Mouse (Mus musculus) embryo, embryonic 11 days (tissue): ENCODE data around the gene Rhof.
A peak's percentile ranks its signal among the peaks of the same experiment; 100 is the strongest.

ENCODE experiments used
- DNase-seq: peaks from one replicate; pipeline ENCODE4 v3.0.0-alpha.2; 2015

Rhof gene

GRCm38 (mm10) chr5:123132308-123133071, at the start of gene Rhof:
Gene Rhof (minus strand): TSS chr5:123132692.
- peak; percentile 83 for DNase-seq

- DNase-seq, result no peak
These were observed 49.0 kb upstream of the Rhof start for GRCm38 (mm10) chr5:123181536-123181935.

GRCm38 (mm10) chr5:123180390-123180789, 47.9 kb upstream of the Rhof start:
- no peak for DNase-seq

- DNase-seq, result no peak
These were observed 46.3 kb upstream of the Rhof start for GRCm38 (mm10) chr5:123178792-123179191.

GRCm38 (mm10) chr5:123171646-123172350, 39.3 kb upstream of the Rhof start:
- DNase-seq, result peak; percentile 91

- DNase-seq, result no peak
These were observed 37.9 kb upstream of the Rhof start for GRCm38 (mm10) chr5:123170365-123170764.

- no peak for DNase-seq
These were observed 36.8 kb upstream of the Rhof start, which contains the start of gene Psmd9 for GRCm38 (mm10) chr5:123169284-123169683. Gene Psmd9 (plus strand): TSS chr5:123169413.

GRCm38 (mm10) chr5:123167591-123167990, 35.1 kb upstream of the Rhof start:
- no peak for DNase-seq

- no peak for DNase-seq
These were observed 33.9 kb upstream of the Rhof start for GRCm38 (mm10) chr5:123166437-123166836.

- DNase-seq, result no peak
These were observed 30.4 kb upstream of the Rhof start for GRCm38 (mm10) chr5:123162942-123163341.

- no peak for DNase-seq
These were observed 27.8 kb upstream of the Rhof start for GRCm38 (mm10) chr5:123160341-123160740.

GRCm38 (mm10) chr5:123159866-123160265, 27.4 kb upstream of the Rhof start:
- DNase-seq, result no peak

- no peak for DNase-seq
These were observed 27.0 kb upstream of the Rhof start for GRCm38 (mm10) chr5:123159446-123159845.

- no peak for DNase-seq
These were observed 25.5 kb upstream of the Rhof start for GRCm38 (mm10) chr5:123157972-123158371.

- DNase-seq, result no peak
These were observed 24.3 kb upstream of the Rhof start for GRCm38 (mm10) chr5:123156763-123157162.

- DNase-seq, result peak; percentile 73
These were observed 22.9 kb upstream of the Rhof start for GRCm38 (mm10) chr5:123155425-123155824.

GRCm38 (mm10) chr5:123152901-123153300, 20.4 kb upstream of the Rhof start:
- no peak for DNase-seq

GRCm38 (mm10) chr5:123151707-123152362, 19.3 kb upstream of the Rhof start:
- no peak for DNase-seq

GRCm38 (mm10) chr5:123151077-123151476, 18.6 kb upstream of the Rhof start:
- peak; percentile 34 for DNase-seq

GRCm38 (mm10) chr5:123150641-123151040, 18.1 kb upstream of the Rhof start:
- DNase-seq, result no peak

GRCm38 (mm10) chr5:123149451-123150400, 17.2 kb upstream of the Rhof start:
- DNase-seq, result peak; percentile 86

- DNase-seq, result no peak
These were observed 15.7 kb upstream of the Rhof start for GRCm38 (mm10) chr5:123148073-123148722.
